Mouse (Mus musculus): ENCODE data around the gene 3425401B19Rik. TPM values are rescaled to one million over a fixed set of nuclear protein-coding genes. Genes with fewer than 3 reads are reported as not detected.

Gene 3425401B19Rik
- polyA plus RNA-seq, 1 experiment, result 0.15 TPM

DNA sequence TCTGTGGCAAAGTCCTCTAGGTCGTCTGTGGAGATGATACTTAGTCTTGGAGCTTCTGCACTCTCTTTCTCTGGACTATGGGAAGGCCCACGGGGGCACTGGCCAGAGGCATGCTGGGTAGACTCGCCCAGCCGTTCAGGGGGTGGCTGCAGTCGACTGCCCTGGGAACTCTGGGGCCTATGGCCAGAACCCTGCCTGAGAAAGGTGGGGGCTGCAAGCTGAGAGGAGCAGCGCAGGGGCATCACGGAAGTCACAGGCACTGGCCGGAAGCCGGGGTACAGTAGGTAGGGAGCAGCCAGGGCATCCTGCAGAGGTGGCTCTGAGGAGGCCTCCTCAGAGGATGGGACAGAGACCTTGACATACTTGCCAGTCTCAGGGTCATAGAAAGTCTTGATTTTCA, 25.3 kb downstream of the 3425401B19Rik start:
- Histone ChIP-seq H3K79me3 (ENCODE audit: low read depth) (no peaks in the 10 kb centered on the region), H3ac (ENCODE audit: control insufficient read depth, insufficient read length, low read depth) (no peak overlapping the region), H3K4me3 (ENCODE audit: insufficient read depth, poor library complexity, severe bottlenecking) (no peak overlapping the region), H3K36me3 (ENCODE audit: control insufficient read depth, insufficient read depth) (no peaks in the 10 kb centered on the region), H3K79me2 (ENCODE audit: control insufficient read depth, insufficient read depth) (no peaks in the 10 kb centered on the region), H3K27me3 (ENCODE audit: control insufficient read depth, insufficient read depth, insufficient read length) (peaks cover 49% of the 10 kb centered on the region)
- TF ChIP-seq USF1 (IDR thresholded peaks at IDR 0.05; ENCODE audit: low read depth) (no peak), CEBPB (IDR thresholded peaks at IDR 0.05; ENCODE audit: low read depth) (no peak), MYOD1 (IDR thresholded peaks at IDR 0.05; ENCODE audit: control insufficient read depth, insufficient read length, low read depth) (no peak), CTCF (IDR thresholded peaks at IDR 0.05; ENCODE audit: control insufficient read depth, insufficient read depth, insufficient read length) (no peak), MAX (IDR thresholded peaks at IDR 0.05) (no peak), FOSL1 (IDR thresholded peaks at IDR 0.05; ENCODE audit: insufficient read depth, low read length, poor library complexity, severe bottlenecking) (no peak)

DNA sequence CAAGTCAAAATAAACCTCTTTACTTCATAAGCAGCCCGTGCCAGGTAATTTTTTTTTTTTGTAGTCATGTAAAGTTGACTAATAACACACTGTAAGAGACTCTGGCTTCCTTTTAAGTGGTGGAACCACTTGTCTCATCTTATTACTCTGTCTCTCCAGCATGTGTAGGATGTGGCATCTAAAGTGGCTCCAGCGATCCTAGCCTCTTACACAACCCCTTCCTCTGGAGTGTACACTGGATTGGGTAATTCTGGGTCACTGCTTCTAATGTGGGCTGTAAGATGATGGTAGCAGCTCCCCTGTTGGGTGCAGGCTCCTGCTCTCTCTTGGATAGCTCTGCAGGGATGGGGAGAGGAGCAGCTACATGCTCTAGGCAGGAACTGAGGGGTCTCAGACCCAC, 46.6 kb downstream of the 3425401B19Rik start:
- Histone ChIP-seq H3K27me3 (ENCODE audit: control insufficient read depth, insufficient read depth, insufficient read length) (peaks cover 18% of the 10 kb centered on the region), H3K79me3 (ENCODE audit: low read depth) (no peaks in the 10 kb centered on the region), H3K36me3 (ENCODE audit: control insufficient read depth, insufficient read depth) (no peaks in the 10 kb centered on the region), H3K79me2 (ENCODE audit: control insufficient read depth, insufficient read depth) (no peaks in the 10 kb centered on the region), H3ac (ENCODE audit: control insufficient read depth, insufficient read length, low read depth) (no peak overlapping the region), H3K4me3 (ENCODE audit: insufficient read depth, poor library complexity, severe bottlenecking) (no peak overlapping the region)
- TF ChIP-seq MAX (IDR thresholded peaks at IDR 0.05) (no peak), CEBPB (IDR thresholded peaks at IDR 0.05; ENCODE audit: low read depth) (no peak), MYOG (IDR thresholded peaks at IDR 0.05; ENCODE audit: control insufficient read depth, extremely low read depth, insufficient read length) (no peak), CTCF (IDR thresholded peaks at IDR 0.05; ENCODE audit: control insufficient read depth, insufficient read depth, insufficient read length) (no peak), USF1 (IDR thresholded peaks at IDR 0.05; ENCODE audit: low read depth) (no peak), MYOD1 (IDR thresholded peaks at IDR 0.05; ENCODE audit: control insufficient read depth, insufficient read length, low read depth) (no peak), FOSL1 (IDR thresholded peaks at IDR 0.05; ENCODE audit: insufficient read depth, low read length, poor library complexity, severe bottlenecking) (no peak)

- H3K36me3 ChIP-seq (ENCODE audit: control insufficient read depth, insufficient read depth), result no peaks in the 10 kb centered on the region
- H3K27me3 ChIP-seq (ENCODE audit: control insufficient read depth, insufficient read depth, insufficient read length), result peaks cover 14% of the 10 kb centered on the region
- no peak for TF ChIP-seq USF1 (IDR thresholded peaks at IDR 0.05; ENCODE audit: low read depth)
- no peak for TF ChIP-seq FOSL1 (IDR thresholded peaks at IDR 0.05; ENCODE audit: insufficient read depth, low read length, poor library complexity, severe bottlenecking)
- TF ChIP-seq CEBPB (IDR thresholded peaks at IDR 0.05; ENCODE audit: low read depth), result no peak
- TF ChIP-seq MAX (IDR thresholded peaks at IDR 0.05), result no peak
- TF ChIP-seq MYOG (IDR thresholded peaks at IDR 0.05; ENCODE audit: control insufficient read depth, extremely low read depth, insufficient read length), result no peak
- TF ChIP-seq MYOD1 (IDR thresholded peaks at IDR 0.05; ENCODE audit: control insufficient read depth, insufficient read length, low read depth), result no peak
- TF ChIP-seq CTCF (IDR thresholded peaks at IDR 0.05; ENCODE audit: control insufficient read depth, insufficient read depth, insufficient read length), result no peak
- H3K4me3 ChIP-seq (ENCODE audit: insufficient read depth, poor library complexity, severe bottlenecking), result no peak overlapping the region
- no peaks in the 10 kb centered on the region for H3K79me2 ChIP-seq (ENCODE audit: control insufficient read depth, insufficient read depth)
- H3K79me3 ChIP-seq (ENCODE audit: low read depth), result no peaks in the 10 kb centered on the region
- no peak overlapping the region for H3ac ChIP-seq (ENCODE audit: control insufficient read depth, insufficient read length, low read depth)
These were observed 50.9 kb downstream of the 3425401B19Rik start for GRCm38 (mm10) chr14:32634015-32634682.

- Histone ChIP-seq H3K36me3 (ENCODE audit: control insufficient read depth, insufficient read depth) (no peaks in the 10 kb centered on the region), H3K79me3 (ENCODE audit: low read depth) (no peaks in the 10 kb centered on the region), H3ac (ENCODE audit: control insufficient read depth, insufficient read length, low read depth) (no peak overlapping the region), H3K79me2 (ENCODE audit: control insufficient read depth, insufficient read depth) (no peaks in the 10 kb centered on the region), H3K27me3 (ENCODE audit: control insufficient read depth, insufficient read depth, insufficient read length) (peaks cover 18% of the 10 kb centered on the region), H3K4me3 (ENCODE audit: insufficient read depth, poor library complexity, severe bottlenecking) (no peak overlapping the region)
- TF ChIP-seq FOSL1 (IDR thresholded peaks at IDR 0.05; ENCODE audit: insufficient read depth, low read length, poor library complexity, severe bottlenecking) (no peak), CEBPB (IDR thresholded peaks at IDR 0.05; ENCODE audit: low read depth) (no peak), MAX (IDR thresholded peaks at IDR 0.05) (no peak), MYOD1 (IDR thresholded peaks at IDR 0.05; ENCODE audit: control insufficient read depth, insufficient read length, low read depth) (no peak), CTCF (IDR thresholded peaks at IDR 0.05; ENCODE audit: control insufficient read depth, insufficient read depth, insufficient read length) (no peak), MYOG (IDR thresholded peaks at IDR 0.05; ENCODE audit: control insufficient read depth, extremely low read depth, insufficient read length) (no peak)
These were observed 52.0 kb downstream of the 3425401B19Rik start for GRCm38 (mm10) chr14:32632908-32633600.

DNA sequence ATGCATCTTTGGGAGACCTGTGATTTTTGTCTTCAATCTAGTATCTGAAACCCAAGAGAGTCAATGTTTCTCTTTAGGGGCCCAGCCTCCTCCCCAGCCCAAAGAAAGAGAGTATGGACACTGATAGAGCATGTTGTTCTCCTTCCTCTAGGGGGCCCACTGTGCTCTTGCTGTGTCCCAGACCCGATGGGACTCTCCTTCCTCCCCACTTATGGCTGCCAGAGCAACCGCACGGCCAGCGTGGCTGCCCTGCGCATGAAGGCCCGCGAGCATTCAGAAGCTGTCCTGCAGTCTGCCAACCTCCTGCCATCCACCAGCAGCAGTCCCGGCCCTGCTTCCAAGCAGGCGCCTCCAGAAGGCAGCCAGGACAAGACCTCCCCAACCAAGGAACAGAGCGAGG, 56.5 kb downstream of the 3425401B19Rik start:
- Histone ChIP-seq H3ac (ENCODE audit: control insufficient read depth, insufficient read length, low read depth) (no peak overlapping the region), H3K79me3 (ENCODE audit: low read depth) (no peaks in the 10 kb centered on the region), H3K27me3 (ENCODE audit: control insufficient read depth, insufficient read depth, insufficient read length) (peaks cover 24% of the 10 kb centered on the region), H3K79me2 (ENCODE audit: control insufficient read depth, insufficient read depth) (no peaks in the 10 kb centered on the region), H3K36me3 (ENCODE audit: control insufficient read depth, insufficient read depth) (no peaks in the 10 kb centered on the region), H3K4me3 (ENCODE audit: insufficient read depth, poor library complexity, severe bottlenecking) (no peak overlapping the region)
- TF ChIP-seq FOSL1 (IDR thresholded peaks at IDR 0.05; ENCODE audit: insufficient read depth, low read length, poor library complexity, severe bottlenecking) (no peak), USF1 (IDR thresholded peaks at IDR 0.05; ENCODE audit: low read depth) (no peak), MAX (IDR thresholded peaks at IDR 0.05) (no peak), MYOD1 (IDR thresholded peaks at IDR 0.05; ENCODE audit: control insufficient read depth, insufficient read length, low read depth) (no peak), CEBPB (IDR thresholded peaks at IDR 0.05; ENCODE audit: low read depth) (no peak), MYOG (IDR thresholded peaks at IDR 0.05; ENCODE audit: control insufficient read depth, extremely low read depth, insufficient read length) (no peak), CTCF (IDR thresholded peaks at IDR 0.05; ENCODE audit: control insufficient read depth, insufficient read depth, insufficient read length) (no peak)

All from C2C12 (cell line).